Mouse (Mus musculus): ENCODE results near the gene Cox8c. TPM values are rescaled to one million over a fixed set of nuclear protein-coding genes. Genes with fewer than 3 reads are reported as not detected.

Cox8c gene
- polyA plus RNA-seq, 1 experiment from 2014 or later, result not detected

DNA sequence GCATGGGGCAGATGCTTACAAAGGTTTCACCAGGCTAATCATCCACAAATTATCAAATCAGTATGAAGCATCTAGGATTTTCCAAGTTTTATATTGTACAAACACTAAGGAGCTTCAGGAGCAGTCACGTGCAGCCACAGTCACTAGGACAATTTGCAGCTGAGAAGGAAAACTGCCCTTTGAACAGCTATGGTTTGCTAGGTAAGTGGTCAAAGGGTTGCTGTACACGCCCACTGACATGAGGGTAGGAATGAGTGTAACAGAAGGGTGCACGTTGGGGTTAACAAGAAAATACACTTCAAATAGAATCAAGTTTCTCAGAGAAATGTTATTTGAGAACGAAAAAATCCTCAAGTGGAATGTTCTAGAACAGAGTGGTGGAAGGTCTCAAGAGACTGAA is 30.6 kb downstream of the Cox8c start:
- WGBS, result 92% methylated on average over 4 of the region's 4 CpGs
- Histone ChIP-seq H3K4me1 (replicated peaks) (no peaks in the 10 kb centered on the region), H3K9me3 (no peaks in the 10 kb centered on the region), H3K27me3 (no peaks in the 10 kb centered on the region), H3K27ac (no peak overlapping the region), H3K9ac (replicated peaks) (no peak overlapping the region), H3K36me3 (no peaks in the 10 kb centered on the region), H3K4me2 (replicated peaks) (no peak overlapping the region), H3K4me3 (replicated peaks) (no peak overlapping the region)
- no peak for ATAC-seq

DNA sequence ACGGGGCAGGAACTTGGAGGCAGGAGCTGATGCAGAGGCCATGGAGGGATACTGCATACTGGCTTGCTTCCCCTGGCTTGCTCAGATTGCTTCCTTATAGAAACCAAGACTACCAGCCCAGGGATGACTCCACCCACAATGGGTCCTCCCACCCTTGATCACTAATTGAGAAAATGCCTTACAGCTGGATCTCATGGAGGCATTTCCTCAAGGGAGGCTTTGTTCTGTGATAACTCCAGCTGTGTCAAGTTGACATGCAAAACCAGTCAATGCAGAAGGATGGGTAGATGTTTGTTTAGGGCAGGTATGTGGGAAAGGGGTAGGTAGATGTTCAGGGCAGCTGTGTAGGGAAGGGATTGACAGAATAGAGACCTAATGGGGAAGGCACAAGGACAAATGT is 31.2 kb downstream of the Cox8c start:
- Histone ChIP-seq H3K27me3 (no peaks in the 10 kb centered on the region), H3K4me3 (replicated peaks) (no peak overlapping the region), H3K36me3 (no peaks in the 10 kb centered on the region), H3K9me3 (no peaks in the 10 kb centered on the region), H3K9ac (replicated peaks) (no peak overlapping the region), H3K4me2 (replicated peaks) (no peak overlapping the region), H3K4me1 (replicated peaks) (no peaks in the 10 kb centered on the region), H3K27ac (no peak overlapping the region)
- WGBS, result 80% methylated on average over 1 of the region's 1 CpGs
- no peak for ATAC-seq

DNA sequence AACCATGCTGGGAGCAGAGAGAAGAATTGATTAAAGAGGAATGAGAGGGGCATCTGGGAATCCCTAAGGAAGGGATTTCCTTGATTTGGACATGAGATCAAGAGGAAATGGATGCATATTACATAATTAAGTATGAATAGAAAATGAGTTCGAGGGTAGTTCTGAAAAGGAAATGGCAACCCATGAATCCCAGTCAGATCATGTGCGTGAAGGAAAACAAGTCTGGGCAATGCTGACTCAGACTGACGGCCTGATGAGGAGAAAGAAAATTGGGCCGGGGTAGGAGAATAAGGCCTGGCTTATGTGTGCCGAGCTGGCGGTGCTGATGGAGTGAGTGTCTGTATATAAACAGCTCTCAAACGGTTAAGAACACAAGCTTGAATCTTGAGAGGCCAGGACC is 31.7 kb downstream of the Cox8c start:
- Histone ChIP-seq H3K36me3 (no peaks in the 10 kb centered on the region), H3K27me3 (no peaks in the 10 kb centered on the region), H3K9ac (replicated peaks) (no peak overlapping the region), H3K4me1 (replicated peaks) (no peaks in the 10 kb centered on the region), H3K27ac (no peak overlapping the region), H3K4me3 (replicated peaks) (no peak overlapping the region), H3K4me2 (replicated peaks) (no peak overlapping the region), H3K9me3 (no peaks in the 10 kb centered on the region)
- ATAC-seq, result no peak
- WGBS, result 84% methylated on average over 7 of the region's 7 CpGs

DNA sequence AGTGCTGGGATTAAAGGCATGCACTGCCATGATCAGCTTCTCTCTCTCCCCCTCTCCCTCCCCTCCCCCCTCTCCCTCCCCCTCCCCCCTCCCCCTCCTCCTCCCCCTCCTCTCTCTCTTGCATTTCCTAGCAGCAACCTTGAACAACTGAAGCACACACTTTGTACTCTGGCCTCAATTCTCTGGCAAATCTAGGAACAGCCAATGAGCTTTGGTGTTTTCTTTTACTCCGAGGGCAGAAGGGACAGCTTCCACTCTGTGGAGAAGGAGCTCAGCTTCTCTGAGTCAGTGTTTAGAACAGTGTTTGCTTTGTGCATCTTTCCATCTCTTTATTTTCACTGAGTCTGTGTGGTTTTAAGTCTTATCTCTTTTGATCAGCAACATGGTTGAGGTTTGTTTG is 36.8 kb downstream of the Cox8c start:
- ATAC-seq, result no peak
- Histone ChIP-seq H3K4me3 (replicated peaks) (no peak overlapping the region), H3K9me3 (no peaks in the 10 kb centered on the region), H3K4me2 (replicated peaks) (no peak overlapping the region), H3K9ac (replicated peaks) (no peak overlapping the region), H3K4me1 (replicated peaks) (no peaks in the 10 kb centered on the region), H3K27me3 (no peaks in the 10 kb centered on the region), H3K27ac (no peak overlapping the region), H3K36me3 (no peaks in the 10 kb centered on the region)
- 48% methylated on average over 1 of the region's 1 CpGs for WGBS

DNA sequence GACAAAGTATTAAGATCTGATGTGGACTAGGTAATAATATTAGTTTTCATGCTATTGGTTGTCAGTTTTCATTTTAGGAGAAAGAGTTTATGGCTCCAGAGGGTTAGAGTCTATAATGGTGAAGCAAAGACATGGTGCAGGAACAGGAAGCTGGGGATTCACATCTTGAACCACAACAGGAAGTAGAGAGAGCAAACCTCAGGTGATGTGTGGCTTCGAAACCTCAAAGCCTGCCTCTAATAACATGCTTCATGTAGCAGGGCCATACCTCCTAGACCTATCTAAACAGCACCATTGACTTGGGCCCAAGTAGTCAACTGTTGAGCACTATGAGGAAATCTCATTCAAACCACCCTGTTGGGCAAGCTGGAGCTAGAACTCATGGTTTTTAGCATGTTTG is 46.5 kb downstream of the Cox8c start:
- Histone ChIP-seq H3K9me3 (no peaks in the 10 kb centered on the region), H3K27ac (no peak overlapping the region), H3K36me3 (no peaks in the 10 kb centered on the region), H3K4me2 (replicated peaks) (no peak overlapping the region), H3K9ac (replicated peaks) (no peak overlapping the region), H3K4me1 (replicated peaks) (peaks cover 14% of the 10 kb centered on the region), H3K27me3 (peaks cover 6% of the 10 kb centered on the region), H3K4me3 (replicated peaks) (no peak overlapping the region)
- WGBS, result 84% methylated on average over 1 of the region's 1 CpGs
- ATAC-seq, result no peak

DNA sequence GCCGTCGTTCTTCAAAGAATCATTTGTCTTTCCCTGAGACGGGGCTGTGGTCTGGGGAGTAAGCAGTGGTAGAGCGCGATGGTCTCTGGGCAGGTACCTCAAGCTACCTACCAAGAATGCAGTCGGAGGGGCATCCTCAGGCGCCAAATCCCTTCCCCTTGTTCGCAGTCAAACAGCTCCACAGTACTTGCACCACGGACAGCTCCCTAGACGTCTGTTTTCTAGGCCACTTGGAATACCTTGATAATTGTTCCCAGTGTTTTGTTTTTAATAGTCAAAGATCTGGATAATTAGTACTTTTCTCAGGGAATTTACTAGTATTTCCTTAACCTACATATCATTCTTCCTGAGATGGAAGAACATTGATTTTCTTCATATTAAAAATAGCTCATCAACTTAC is 48.7 kb downstream of the Cox8c start:
- no peaks in the 10 kb centered on the region for H3K36me3 ChIP-seq
- no peak for ATAC-seq
- H3K4me1 ChIP-seq (replicated peaks), result peaks cover 35% of the 10 kb centered on the region
- peak overlapping the region; percentile 67 for H3K4me3 ChIP-seq (replicated peaks)
- H3K9ac ChIP-seq (replicated peaks), result no peak overlapping the region
- peak overlapping the region; percentile 98 for H3K27ac ChIP-seq
- no peaks in the 10 kb centered on the region for H3K9me3 ChIP-seq
- H3K4me2 ChIP-seq (replicated peaks), result peak overlapping the region; percentile 72
- WGBS, result 31% methylated on average over 10 of the region's 10 CpGs
- H3K27me3 ChIP-seq, result peaks cover 6% of the 10 kb centered on the region

DNA sequence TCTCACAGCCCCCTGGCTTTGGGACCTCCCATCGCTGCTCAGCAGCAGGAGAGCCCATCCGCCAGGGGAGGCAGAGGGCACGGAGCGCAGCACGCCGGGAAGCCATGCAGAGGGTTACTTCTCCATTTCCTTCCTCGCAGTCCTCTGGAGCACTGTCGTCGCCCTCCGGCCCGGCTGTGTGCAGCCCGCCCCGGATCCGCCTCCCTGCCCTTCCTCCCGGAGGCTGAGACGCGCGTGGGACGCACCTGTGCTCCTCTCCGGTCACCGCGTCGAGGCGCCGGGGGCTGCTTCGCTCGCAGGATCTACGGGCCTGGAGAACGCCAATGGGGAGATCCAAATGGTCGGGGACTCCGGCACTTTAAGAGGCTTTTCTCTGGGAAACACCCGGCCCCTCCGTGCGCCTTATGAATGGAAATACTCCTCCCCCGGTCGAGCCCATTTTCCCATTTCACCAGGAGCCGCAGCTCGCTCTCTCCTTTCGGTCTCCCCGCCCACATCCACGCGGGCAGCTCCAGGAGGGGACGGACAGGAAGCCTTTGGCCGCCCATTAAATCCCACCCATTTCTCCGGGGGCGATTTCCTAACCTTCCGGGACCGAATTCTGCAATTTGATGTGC is 49.8 kb downstream of the Cox8c start, which contains the start of gene Unc79:
Gene Unc79 (plus strand): TSS at position 82 of the 617 bp plus-strand sequence.
- under 1% methylated on average over 44 of the region's 48 CpGs for whole genome bisulfite sequencing
- Histone ChIP-seq H3K27ac (peak within 1 kb of the TSS; percentile 98), H3K9ac (replicated peaks) (peak within 1 kb of the TSS; percentile 82), H3K9me3 (no peaks in the 10 kb centered on the region), H3K4me2 (replicated peaks) (peak within 1 kb of the TSS; percentile 72), H3K4me1 (replicated peaks) (peaks cover 43% of the 10 kb centered on the region), H3K4me3 (replicated peaks) (peak within 1 kb of the TSS; percentile 67), H3K36me3 (no peaks in the 10 kb centered on the region), H3K27me3 (peaks cover 6% of the 10 kb centered on the region)
- ATAC-seq, result peak; percentile 91

DNA sequence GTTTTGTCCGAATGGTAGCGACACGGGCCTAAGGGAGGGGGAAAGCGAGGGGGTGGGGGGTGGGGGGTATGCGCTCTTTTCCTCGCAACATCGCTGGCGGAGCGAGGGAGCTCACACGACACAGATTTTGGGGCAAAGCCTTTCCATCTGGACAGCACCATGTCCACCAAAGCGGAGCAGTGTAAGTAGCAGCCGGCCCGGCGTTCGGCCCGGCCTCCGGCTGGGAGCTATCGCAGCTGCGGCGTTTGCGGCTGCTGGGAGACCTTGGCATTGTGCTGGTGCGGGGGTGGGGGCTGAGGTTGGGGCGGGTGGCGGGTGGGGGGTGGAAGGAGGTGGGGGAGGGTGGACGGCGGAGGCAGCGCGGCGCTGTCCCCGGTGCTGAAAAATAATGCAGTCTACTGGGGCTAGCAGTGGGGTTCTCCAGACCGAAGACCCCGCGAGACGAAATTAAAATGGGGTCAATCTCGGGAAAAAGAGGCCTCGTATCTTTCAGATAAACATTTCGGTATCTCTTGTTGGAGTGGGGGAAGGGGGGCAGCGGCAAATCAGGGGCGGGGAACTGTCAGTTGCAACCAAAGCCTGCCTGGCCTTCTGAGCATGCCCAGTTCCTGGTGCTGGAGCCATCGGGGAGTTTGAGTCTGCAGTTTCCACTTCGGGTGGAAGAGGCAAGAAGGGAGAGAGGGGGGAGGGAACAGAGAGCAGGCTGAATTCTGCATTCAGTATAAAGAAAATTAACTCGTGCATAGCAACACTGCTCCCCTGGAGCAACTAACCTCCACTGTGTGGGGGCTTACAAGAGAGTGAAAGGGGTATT is 50.5 kb downstream of the Cox8c start:
- peak overlapping the region; percentile 72 for H3K4me2 ChIP-seq (replicated peaks)
- ATAC-seq, result peak; percentile 88
- H3K9me3 ChIP-seq, result no peaks in the 10 kb centered on the region
- peaks cover 6% of the 10 kb centered on the region for H3K27me3 ChIP-seq
- H3K9ac ChIP-seq (replicated peaks), result peak overlapping the region; percentile 82
- H3K4me3 ChIP-seq (replicated peaks), result peak overlapping the region; percentile 67
- WGBS, result under 1% methylated on average over 39 of the region's 42 CpGs
- H3K4me1 ChIP-seq (replicated peaks), result peaks cover 43% of the 10 kb centered on the region
- no peaks in the 10 kb centered on the region for H3K36me3 ChIP-seq
- peak overlapping the region; percentile 98 for H3K27ac ChIP-seq

Other genes with a start within 250 kb of the Cox8c start
- gene Itpk1, start 194.4 kb upstream of the Cox8c start, polyA plus RNA-seq (2015; fragmentation: Nextera tagmentation; extraction: Ambion mirVana), result 19.7 and 20.7 TPM in 2 replicates
- 52.3 and 54.8 TPM in 2 replicates for gene Moap1, start 155.7 kb upstream of the Cox8c start, polyA plus RNA-seq (2015; fragmentation: Nextera tagmentation; extraction: Ambion mirVana)
- 12.4 and 13.3 TPM in 2 replicates for gene Tmem251, start 155.6 kb upstream of the Cox8c start, polyA plus RNA-seq (2015; fragmentation: Nextera tagmentation; extraction: Ambion mirVana)
- gene Gm28051, start 141.6 kb upstream of the Cox8c start, polyA plus RNA-seq (2015; fragmentation: Nextera tagmentation; extraction: Ambion mirVana), result not detected in 2 replicates
- gene Gon7, start 141.5 kb upstream of the Cox8c start, polyA plus RNA-seq (2015; fragmentation: Nextera tagmentation; extraction: Ambion mirVana), result 55.0 and 57.9 TPM in 2 replicates
- gene Ubr7, start 141.3 kb upstream of the Cox8c start, polyA plus RNA-seq (2015; fragmentation: Nextera tagmentation; extraction: Ambion mirVana), result 39.0 and 41.7 TPM in 2 replicates
- gene Gm20604, start 140.6 kb upstream of the Cox8c start, polyA plus RNA-seq (2015; fragmentation: Nextera tagmentation; extraction: Ambion mirVana), result 41.1 and 42.4 TPM in 2 replicates
- 19.2 and 20.3 TPM in 2 replicates for gene Btbd7, start 20.8 kb upstream of the Cox8c start, polyA plus RNA-seq (2015; fragmentation: Nextera tagmentation; extraction: Ambion mirVana)
- gene Unc79, start 49.5 kb downstream of the Cox8c start, polyA plus RNA-seq (2015; fragmentation: Nextera tagmentation; extraction: Ambion mirVana), result 7.9 and 8.3 TPM in 2 replicates